Mouse (Mus musculus): ENCODE results near the gene Bpifa1. TPM values are rescaled to one million over a fixed set of nuclear protein-coding genes. Genes with fewer than 3 reads are reported as not detected.

The Bpifa1 gene
- polyA plus RNA-seq, 1 experiment from 2014 or later = not detected

GRCm38 (mm10) chr2:154190546-154191258, 48.0 kb downstream of the Bpifa1 start, which contains the start of gene Bpifb1:
TSS of gene Bpifb1 (plus strand) at chr2:154190818.
- WGBS = 89% methylated on average over 11 of the region's 11 CpGs
- ATAC-seq (ENCODE audit: insufficient read depth, low FRiP score, low TSS enrichment) = no peak
- no peak within 1 kb of the TSS for H3K4me2 ChIP-seq (ENCODE audit: low read depth)
- H3K4me1 ChIP-seq (ENCODE audit: control insufficient read depth, insufficient read depth, low read length) = no peaks in the 10 kb centered on the region
- no peaks in the 10 kb centered on the region for H3K9me3 ChIP-seq (ENCODE audit: control insufficient read depth, low read length)
- no peak within 1 kb of the TSS for H3K27ac ChIP-seq (ENCODE audit: low read depth, low read length)
- no peaks in the 10 kb centered on the region for H3K27me3 ChIP-seq (ENCODE audit: control insufficient read depth, insufficient read depth, low read length)
- H3K36me3 ChIP-seq (ENCODE audit: control insufficient read depth, insufficient read depth, low read length) = no peaks in the 10 kb centered on the region
- no peak within 1 kb of the TSS for H3K9ac ChIP-seq (ENCODE audit: low read length)
- DNase-seq (ENCODE audit: low spot score) = no peak
- H3K4me3 ChIP-seq (ENCODE audit: low read depth, low read length) = no peak within 1 kb of the TSS

DNA sequence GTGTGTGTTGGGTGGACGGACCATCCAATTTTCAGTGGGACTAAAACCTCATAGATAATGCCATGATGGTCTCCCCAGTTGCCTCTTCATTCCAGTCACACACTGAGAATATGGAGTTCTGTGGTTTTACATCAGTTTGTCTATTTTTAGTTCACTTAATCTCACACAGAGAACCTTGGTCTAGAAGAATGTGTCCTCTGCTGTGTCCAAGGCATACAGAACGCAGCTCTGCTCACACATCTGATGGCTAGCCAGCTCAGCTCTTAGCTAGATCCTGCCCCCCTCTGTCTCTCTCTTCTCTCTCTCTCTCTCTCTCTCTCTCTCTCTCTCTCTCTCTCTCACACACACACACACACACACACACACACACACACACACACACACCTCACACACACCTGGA, 49.5 kb downstream of the Bpifa1 start:
- DNase-seq (ENCODE audit: low spot score) (no peak), ATAC-seq (ENCODE audit: insufficient read depth, low FRiP score, low TSS enrichment) (no peak)
- H3K27me3 ChIP-seq (ENCODE audit: control insufficient read depth, insufficient read depth, low read length) = no peaks in the 10 kb centered on the region
- H3K9ac ChIP-seq (ENCODE audit: low read length) = no peak overlapping the region
- no peaks in the 10 kb centered on the region for H3K36me3 ChIP-seq (ENCODE audit: control insufficient read depth, insufficient read depth, low read length)
- no peak overlapping the region for H3K27ac ChIP-seq (ENCODE audit: low read depth, low read length)
- H3K4me1 ChIP-seq (ENCODE audit: control insufficient read depth, insufficient read depth, low read length) = no peaks in the 10 kb centered on the region
- no peak overlapping the region for H3K4me3 ChIP-seq (ENCODE audit: low read depth, low read length)
- no peak overlapping the region for H3K4me2 ChIP-seq (ENCODE audit: low read depth)
- no peaks in the 10 kb centered on the region for H3K9me3 ChIP-seq (ENCODE audit: control insufficient read depth, low read length)
- 83% methylated on average over 2 of the region's 2 CpGs for WGBS

DNA sequence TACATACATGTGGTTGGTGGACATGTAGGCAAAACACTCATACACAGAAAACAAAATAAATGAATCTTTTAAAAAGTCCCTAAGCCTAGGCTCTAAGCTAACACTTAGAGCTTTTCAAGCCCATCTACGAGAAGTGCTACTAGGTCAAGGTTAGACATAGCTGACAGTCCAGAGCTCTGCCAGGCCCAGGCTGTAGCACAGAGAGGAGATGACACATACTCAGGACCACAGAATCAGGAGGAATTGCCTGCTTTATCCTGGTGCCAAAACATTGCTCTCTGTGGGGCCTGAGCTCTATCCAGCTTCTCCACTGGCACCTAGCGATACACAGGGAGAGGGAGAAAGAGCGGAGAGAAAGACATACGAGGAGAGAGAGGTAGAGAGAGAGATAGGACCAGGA, 50.4 kb downstream of the Bpifa1 start:
- Histone ChIP-seq H3K36me3 (ENCODE audit: control insufficient read depth, insufficient read depth, low read length) (no peaks in the 10 kb centered on the region), H3K27me3 (ENCODE audit: control insufficient read depth, insufficient read depth, low read length) (no peaks in the 10 kb centered on the region), H3K27ac (ENCODE audit: low read depth, low read length) (no peak overlapping the region), H3K4me3 (ENCODE audit: low read depth, low read length) (no peak overlapping the region), H3K9me3 (ENCODE audit: control insufficient read depth, low read length) (no peaks in the 10 kb centered on the region), H3K4me2 (ENCODE audit: low read depth) (no peak overlapping the region), H3K4me1 (ENCODE audit: control insufficient read depth, insufficient read depth, low read length) (no peaks in the 10 kb centered on the region), H3K9ac (ENCODE audit: low read length) (no peak overlapping the region)
- ATAC-seq (ENCODE audit: insufficient read depth, low FRiP score, low TSS enrichment) (no peak), DNase-seq (ENCODE audit: low spot score) (no peak)
- 86% methylated on average over 4 of the region's 4 CpGs for WGBS

DNA sequence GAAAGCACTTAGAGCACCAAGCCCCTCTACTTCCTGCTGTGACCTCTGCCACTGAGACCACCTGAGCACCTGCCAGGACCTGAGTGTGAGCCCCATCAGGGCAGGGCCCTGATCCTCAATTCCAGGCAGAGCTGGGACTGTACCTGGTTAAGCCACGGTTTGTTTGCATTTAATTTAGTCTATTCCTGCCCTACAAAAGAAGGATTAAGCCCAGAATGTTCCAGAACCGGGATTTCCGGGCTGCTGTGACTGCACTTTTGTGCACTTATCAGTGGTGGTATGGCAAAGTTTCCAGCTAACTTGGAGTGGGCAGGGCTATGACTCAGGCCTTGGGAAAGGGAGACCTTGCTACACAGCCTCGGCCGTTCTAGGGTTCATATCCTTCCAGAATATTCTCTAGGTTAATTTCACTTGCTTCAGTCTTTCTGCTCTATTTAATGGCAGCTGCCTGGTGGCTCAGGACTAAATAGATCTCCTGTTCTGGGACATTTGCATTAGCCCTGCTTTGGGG, 51.4 kb downstream of the Bpifa1 start:
- Histone ChIP-seq H3K9ac (ENCODE audit: low read length) (no peak overlapping the region), H3K4me3 (ENCODE audit: low read depth, low read length) (no peak overlapping the region), H3K27me3 (ENCODE audit: control insufficient read depth, insufficient read depth, low read length) (no peaks in the 10 kb centered on the region), H3K36me3 (ENCODE audit: control insufficient read depth, insufficient read depth, low read length) (no peaks in the 10 kb centered on the region), H3K4me2 (ENCODE audit: low read depth) (no peak overlapping the region), H3K27ac (ENCODE audit: low read depth, low read length) (no peak overlapping the region), H3K9me3 (ENCODE audit: control insufficient read depth, low read length) (no peaks in the 10 kb centered on the region), H3K4me1 (ENCODE audit: control insufficient read depth, insufficient read depth, low read length) (no peaks in the 10 kb centered on the region)
- DNase-seq (ENCODE audit: low spot score) (no peak), ATAC-seq (ENCODE audit: insufficient read depth, low FRiP score, low TSS enrichment) (no peak)
- WGBS = 78% methylated on average over 5 of the region's 5 CpGs

DNA sequence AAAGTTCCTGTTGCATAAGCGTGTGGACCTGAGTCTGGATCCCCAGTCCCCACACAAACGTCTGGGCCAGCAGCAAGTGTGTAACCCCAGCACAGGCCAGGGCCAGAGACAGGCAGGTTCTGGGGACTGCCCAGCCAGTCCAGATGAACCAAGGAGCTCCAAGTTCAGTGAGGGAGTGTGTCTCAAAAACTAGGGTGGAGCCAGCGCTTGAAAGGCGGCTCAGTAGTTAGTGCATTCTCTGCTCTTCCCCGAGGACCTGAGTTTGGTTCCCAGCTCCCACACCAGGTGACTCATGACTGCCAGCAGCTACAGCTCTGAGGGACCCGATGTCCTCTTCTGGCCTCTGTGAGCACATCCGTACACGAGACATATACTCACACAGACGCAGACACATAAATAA, 54.4 kb downstream of the Bpifa1 start:
- 89% methylated on average over 9 of the region's 9 CpGs for WGBS
- Histone ChIP-seq H3K27me3 (ENCODE audit: control insufficient read depth, insufficient read depth, low read length) (no peaks in the 10 kb centered on the region), H3K36me3 (ENCODE audit: control insufficient read depth, insufficient read depth, low read length) (no peaks in the 10 kb centered on the region), H3K27ac (ENCODE audit: low read depth, low read length) (no peak overlapping the region), H3K4me3 (ENCODE audit: low read depth, low read length) (no peak overlapping the region), H3K9me3 (ENCODE audit: control insufficient read depth, low read length) (no peaks in the 10 kb centered on the region), H3K9ac (ENCODE audit: low read length) (no peak overlapping the region), H3K4me2 (ENCODE audit: low read depth) (no peak overlapping the region), H3K4me1 (ENCODE audit: control insufficient read depth, insufficient read depth, low read length) (no peaks in the 10 kb centered on the region)
- ATAC-seq (ENCODE audit: insufficient read depth, low FRiP score, low TSS enrichment) (no peak), DNase-seq (ENCODE audit: low spot score) (no peak)

Other genes with a start within 250 kb of the Bpifa1 start
- not detected in 2 replicates for gene Bpifb6, start 242.5 kb upstream of the Bpifa1 start, polyA plus RNA-seq (2014; fragmentation: Nextera tagmentation; extraction: Ambion mirVana)
- gene Bpifb3, start 224.7 kb upstream of the Bpifa1 start, polyA plus RNA-seq (2014; fragmentation: Nextera tagmentation; extraction: Ambion mirVana) = not detected in 2 replicates
- not detected in 2 replicates for gene Bpifb4, start 204.7 kb upstream of the Bpifa1 start, polyA plus RNA-seq (2014; fragmentation: Nextera tagmentation; extraction: Ambion mirVana)
- gene Bpifa6, start 167.9 kb upstream of the Bpifa1 start, polyA plus RNA-seq (2014; fragmentation: Nextera tagmentation; extraction: Ambion mirVana) = not detected in 2 replicates
- not detected in 2 replicates for gene Bpifa2, start 134.6 kb upstream of the Bpifa1 start, polyA plus RNA-seq (2014; fragmentation: Nextera tagmentation; extraction: Ambion mirVana)
- not detected in 2 replicates for gene Bpifa3, start 12.5 kb upstream of the Bpifa1 start, polyA plus RNA-seq (2014; fragmentation: Nextera tagmentation; extraction: Ambion mirVana)
- not detected in 2 replicates for gene Bpifa5, start 19.7 kb downstream of the Bpifa1 start, polyA plus RNA-seq (2014; fragmentation: Nextera tagmentation; extraction: Ambion mirVana)
- gene Bpifb1, start 47.9 kb downstream of the Bpifa1 start, polyA plus RNA-seq (2014; fragmentation: Nextera tagmentation; extraction: Ambion mirVana) = not detected in 2 replicates
- gene Bpifb5, start 80.9 kb downstream of the Bpifa1 start, polyA plus RNA-seq (2014; fragmentation: Nextera tagmentation; extraction: Ambion mirVana) = 0.15 TPM in 1 of 2 replicates, not detected in the other
- not detected in 2 replicates for gene Bpifb9a, start 115.0 kb downstream of the Bpifa1 start, polyA plus RNA-seq (2014; fragmentation: Nextera tagmentation; extraction: Ambion mirVana)
- gene Bpifb9b, start 164.3 kb downstream of the Bpifa1 start, polyA plus RNA-seq (2014; fragmentation: Nextera tagmentation; extraction: Ambion mirVana) = not detected in 2 replicates
- 15.8 and 16.0 TPM in 2 replicates for gene Cdk5rap1, start 230.1 kb downstream of the Bpifa1 start, polyA plus RNA-seq (2014; fragmentation: Nextera tagmentation; extraction: Ambion mirVana)